Mouse (Mus musculus): ENCODE data around the gene Apol11b.
"Not testable (repeated sequence)": the region's sequence is repeated elsewhere in the genome, so short reads cannot be mapped to it uniquely, and the experiment has no call there.

GRCm38 (mm10) chr15:77629822-77630221, 13.3 kb downstream of the Apol11b start:
- TF ChIP-seq CTCF, EP300 (IDR thresholded peaks at IDR 0.05; ENCODE audit: low read depth): not testable (repeated sequence)
